Mouse (Mus musculus) adrenal gland, postnatal 25 days (tissue): Measurements from ENCODE around the gene Eif2s1. TPM values are rescaled to one million over a fixed set of nuclear protein-coding genes. Genes with fewer than 3 reads are reported as not detected.
"Not testable (repeated sequence)": the region's sequence is repeated elsewhere in the genome, so short reads cannot be mapped to it uniquely, and the experiment has no call there.

Source experiments
- DNase-seq: peaks from one replicate; pipeline ENCODE4 v3.0.0; 2021; ENCODE audit warnings: mixed read lengths
- total RNA-seq: library from RNA; stranded (reverse); gene quantifications from 2 replicates; pipeline ENCODE4 v1.2.3, GENCODE M21; 2021

Eif2s1 gene
- total RNA-seq, 1 experiment from 2014 or later: 88.3 TPM

DNA sequence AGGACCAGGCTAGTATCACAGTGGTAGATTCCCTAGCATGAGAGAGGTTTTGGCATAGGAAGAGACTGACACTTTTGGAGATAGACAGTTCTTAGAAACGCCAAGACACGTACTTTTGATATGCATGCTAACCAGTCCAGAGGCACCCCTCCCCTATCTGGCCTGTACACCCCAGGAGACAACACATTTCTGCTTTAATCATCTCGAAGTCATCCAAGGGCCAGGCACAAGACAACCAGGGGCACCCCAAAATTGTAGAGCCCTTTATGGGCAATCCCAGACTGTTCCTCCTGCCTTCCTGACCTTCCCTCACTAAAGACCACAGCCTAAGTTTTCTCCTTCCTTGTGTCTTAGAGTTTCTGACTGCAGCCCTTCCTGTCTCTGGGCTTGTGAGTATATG lies 53.9 kb downstream of the Eif2s1 start:
- no peak for DNase-seq

- DNase-seq: no peak
Measured at GRCm38 (mm10) chr12:78916278-78916677, 54.7 kb downstream of the Eif2s1 start.

GRCm38 (mm10) chr12:78918227-78919078 lies 56.8 kb downstream of the Eif2s1 start:
- DNase-seq: peak; percentile 73

GRCm38 (mm10) chr12:78919079-78919712 lies 57.6 kb downstream of the Eif2s1 start:
- DNase-seq: peak; percentile 31

GRCm38 (mm10) chr12:78921421-78921820 lies 59.8 kb downstream of the Eif2s1 start:
- DNase-seq: no peak

DNA sequence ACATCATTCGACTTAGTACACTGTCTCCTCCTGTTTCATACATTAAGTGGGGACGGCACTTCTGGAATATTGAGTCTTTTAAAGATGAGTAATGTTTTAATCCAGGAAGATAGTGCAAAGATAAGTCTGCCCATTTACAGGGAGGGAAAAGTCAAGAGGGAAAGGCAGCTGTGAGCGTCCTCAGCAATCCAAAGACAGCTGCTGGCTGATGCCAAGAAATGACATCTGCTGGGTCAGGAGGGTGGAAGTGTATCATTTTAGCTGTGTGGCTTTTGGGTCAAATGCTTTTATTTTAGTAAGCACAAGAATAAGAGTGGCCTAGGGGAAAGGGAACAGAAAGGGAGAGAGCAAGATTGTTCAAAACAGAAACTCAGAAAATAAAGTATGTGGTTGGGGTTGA lies 60.4 kb downstream of the Eif2s1 start:
- no peak for DNase-seq

GRCm38 (mm10) chr12:78922977-78923376 lies 61.4 kb downstream of the Eif2s1 start:
- not testable (repeated sequence) for DNase-seq

- DNase-seq: no peak
Measured at GRCm38 (mm10) chr12:78923539-78924189, 62.0 kb downstream of the Eif2s1 start.

- no peak for DNase-seq
Measured at GRCm38 (mm10) chr12:78927287-78927686, 65.7 kb downstream of the Eif2s1 start.

GRCm38 (mm10) chr12:78929900-78930299 lies 68.3 kb downstream of the Eif2s1 start:
- DNase-seq: no peak

GRCm38 (mm10) chr12:78936494-78936893 lies 74.9 kb downstream of the Eif2s1 start:
- no peak for DNase-seq

Other genes starting within 250 kb of the Eif2s1 start
- gene Fam71d, start 170.3 kb upstream of the Eif2s1 start, total RNA-seq: 0.39 and 0.52 TPM in 2 replicates
- 32.3 and 36.1 TPM in 2 replicates for gene Mpp5, start 112.9 kb upstream of the Eif2s1 start, total RNA-seq
- 71.8 and 76.4 TPM in 2 replicates for gene Atp6v1d, start 181 bp upstream of the Eif2s1 start, total RNA-seq
- gene Plek2, start 45.1 kb downstream of the Eif2s1 start, total RNA-seq: not detected in 2 replicates
- gene Tmem229b, start 145.8 kb downstream of the Eif2s1 start, total RNA-seq: 5.2 and 9.0 TPM in 2 replicates
- gene Plekhh1, start 167.3 kb downstream of the Eif2s1 start, total RNA-seq: 1.8 and 2.1 TPM in 2 replicates
- 10.6 and 12.2 TPM in 2 replicates for gene Pigh, start 227.8 kb downstream of the Eif2s1 start, total RNA-seq